Mouse (Mus musculus) neutrophil, adult 59 days (primary cell): ENCODE measurements around the gene Uggt2. TPM values are rescaled to one million over a fixed set of nuclear protein-coding genes. Genes with fewer than 3 reads are reported as not detected.

Experiments used
- total RNA-seq, 2 experiments: library from RNA; stranded (reverse); gene quantifications; 1 replicate in 1 of 2; 2 replicates in 1 of 2; pipeline ENCODE4 v1.2.4; 2023

Gene Uggt2
- total RNA-seq, result under 1 TPM in 1 of 2 experiments, not detected in 1; 0.18 TPM

GRCm38 (mm10) chr14:119098851-119099569, at the start of gene Uggt2:
Gene Uggt2 (minus strand): TSS chr14:119099430.

GRCm38 (mm10) chr14:119137906-119138785, 38.9 kb upstream of the Uggt2 start, which contains the start of gene Hs6st3:
Gene Hs6st3 (plus strand): TSS chr14:119138341.

GRCm38 (mm10) chr14:118937533-118938492, 161.4 kb downstream of the Uggt2 start, which contains the start of gene Dnajc3:
Gene Dnajc3 (plus strand): TSS chr14:118937976.

Other genes with a start within 250 kb of the Uggt2 start
- under 1 TPM in 1 of 2 experiments, not detected in 1; 0.42 TPM for gene Dzip1, start 174.0 kb downstream of the Uggt2 start, total RNA-seq
- gene Dnajc3, start 161.5 kb downstream of the Uggt2 start, total RNA-seq, result 10 to 100 TPM; 24.1 to 27.4 TPM
- not detected for gene Hs6st3, start 38.9 kb upstream of the Uggt2 start, total RNA-seq